Mouse (Mus musculus) mouse embryonic stem cell (cell line): ENCODE measurements around the gene Sema7a.

Experiments
- in situ Hi-C, 2 experiments: fragments of 300-500 bp; cut with MboI; formaldehyde crosslinking; loops; 1 replicate in 1 of 2; 3 replicates in 1 of 2; pipeline ENCODE4 v1.14.3; 2019 to 2020; ENCODE audit warnings: low sequenced_read_pairs in 2 of 2, low pct_unique_long_range_greater_than_20kb in 1 of 2, mixed read lengths in 1 of 2; ENCODE audit not compliant: unreplicated experiment in 1 of 2

Sema7a gene

DNA sequence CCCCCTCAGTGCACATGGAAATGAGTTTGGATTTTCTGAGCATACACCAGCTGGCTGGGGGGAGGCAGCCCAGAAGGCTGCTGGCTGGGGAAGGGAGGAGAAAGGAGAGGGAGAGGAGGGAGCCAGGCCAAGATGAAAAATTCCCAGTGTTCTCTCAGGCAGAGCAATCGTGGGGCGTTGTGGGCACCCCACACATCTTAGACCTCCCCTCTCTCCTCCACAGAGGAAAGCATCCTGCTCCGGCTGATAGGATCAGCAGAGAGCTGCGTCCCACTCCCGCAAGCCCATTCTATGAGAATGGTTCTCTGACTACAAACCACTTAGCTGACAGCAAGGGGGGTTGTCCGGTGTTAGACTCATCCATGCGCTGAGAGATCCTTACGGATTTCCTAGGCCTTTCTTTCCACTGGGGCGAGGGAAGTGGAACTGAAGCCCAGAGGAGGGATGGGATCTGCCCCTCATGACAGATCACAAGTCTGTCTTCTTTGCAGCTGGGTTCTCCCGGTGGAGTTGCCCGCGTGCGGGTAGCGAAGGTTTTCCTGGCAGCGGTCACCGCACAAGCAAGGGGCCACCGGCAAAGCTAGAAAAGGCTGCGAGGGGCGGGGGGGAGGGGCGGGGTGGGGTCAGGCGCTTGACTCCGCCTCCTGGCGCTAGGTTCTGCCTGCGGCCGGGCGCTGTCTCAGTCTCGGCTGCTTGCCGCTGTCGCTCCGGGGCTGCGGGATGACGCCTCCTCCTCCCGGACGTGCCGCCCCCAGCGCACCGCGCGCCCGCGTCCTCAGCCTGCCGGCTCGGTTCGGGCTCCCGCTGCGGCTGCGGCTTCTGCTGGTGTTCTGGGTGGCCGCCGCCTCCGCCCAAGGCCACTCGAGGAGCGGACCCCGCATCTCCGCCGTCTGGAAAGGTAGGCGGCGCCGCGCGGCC is at the start of gene Sema7a:
Gene Sema7a, plus strand, starts transcription at position 682 of the 918 bp plus-strand sequence.
- in situ Hi-C loops, result loop anchor here (5.0 kb wide), 2 partner anchors 53 to 58 kb away; no protein-coding TSS in a partner anchor

DNA sequence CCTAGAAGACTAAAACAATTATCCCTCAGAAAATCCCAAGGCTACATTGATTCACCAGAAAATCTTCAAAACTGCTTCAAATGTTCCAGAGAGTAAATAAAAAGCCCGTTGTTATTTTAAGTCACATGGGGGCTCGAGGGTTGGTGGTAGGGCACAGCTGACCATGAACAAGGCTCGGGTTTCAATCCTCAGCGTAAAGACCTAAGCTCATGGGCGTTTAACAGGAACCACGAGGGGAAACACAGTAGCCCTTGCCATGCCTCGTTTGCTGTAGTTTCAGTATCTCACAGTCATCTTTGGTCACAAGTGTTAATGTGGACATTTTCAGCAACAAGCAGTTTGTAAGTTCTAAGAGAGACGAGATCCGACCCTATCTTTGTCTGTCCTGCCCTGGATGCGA is 39.4 kb upstream of the Sema7a start:
- in situ Hi-C loops, result no loop called here

DNA sequence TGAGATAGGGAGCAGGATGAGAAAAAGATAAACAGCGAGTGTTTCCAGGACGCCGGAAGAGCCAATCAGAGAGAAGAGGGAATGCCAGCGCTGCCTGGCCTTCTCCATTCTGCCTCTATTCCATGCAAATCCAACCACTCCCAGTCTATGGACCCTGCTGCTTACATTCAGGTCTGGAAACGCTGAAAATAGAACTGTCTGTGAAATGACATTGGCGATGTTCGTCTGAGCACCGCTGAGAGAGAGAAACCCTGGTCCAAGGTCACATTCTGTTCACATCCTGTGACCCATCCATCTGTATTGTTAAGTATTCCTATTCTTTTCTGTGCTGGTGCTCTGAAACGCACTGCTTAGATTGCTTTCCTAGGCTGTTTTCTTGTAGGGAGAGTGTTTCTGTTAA is 38.7 kb upstream of the Sema7a start:
- in situ Hi-C loops, result no loop called here

DNA sequence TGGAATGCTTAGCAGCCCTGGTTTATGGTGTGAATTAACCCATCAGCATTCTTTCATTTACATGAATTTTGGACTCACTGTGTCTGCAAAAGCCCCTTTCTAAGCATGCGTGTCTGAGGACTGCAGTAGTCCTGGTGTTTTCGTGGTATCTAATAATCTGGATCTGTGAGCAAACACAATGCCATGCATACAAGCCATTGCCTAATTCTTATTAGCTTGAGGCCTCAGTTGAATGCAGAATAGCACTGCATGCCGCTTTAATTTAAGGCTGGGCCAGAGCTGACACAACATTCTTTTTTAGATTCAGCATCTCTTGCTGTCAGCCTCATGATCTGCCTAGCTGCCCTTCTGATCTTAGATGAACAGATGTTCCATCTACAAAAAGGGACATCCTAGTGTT is 38.3 kb upstream of the Sema7a start:
- in situ Hi-C loops, result no loop called here

DNA sequence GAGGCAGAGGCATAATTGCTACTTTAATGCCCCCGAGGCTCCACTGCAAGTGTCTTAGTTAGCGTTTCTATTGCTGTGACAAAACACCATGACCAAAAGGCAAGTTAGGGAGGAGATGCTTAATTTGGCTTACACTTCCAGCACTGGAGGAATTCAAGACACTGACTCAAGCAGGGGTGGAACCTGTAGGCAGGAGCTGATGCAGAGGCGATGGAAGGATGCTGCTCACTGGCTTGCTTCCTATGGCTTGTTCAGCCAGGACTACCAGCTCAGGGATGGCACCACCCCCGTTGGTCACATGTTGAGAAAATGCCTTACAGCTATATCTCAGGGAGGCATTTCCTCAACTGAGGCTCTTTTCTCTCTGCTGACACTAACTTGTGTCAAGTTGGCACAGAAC is 37.8 kb upstream of the Sema7a start:
- in situ Hi-C loops, result no loop called here

DNA sequence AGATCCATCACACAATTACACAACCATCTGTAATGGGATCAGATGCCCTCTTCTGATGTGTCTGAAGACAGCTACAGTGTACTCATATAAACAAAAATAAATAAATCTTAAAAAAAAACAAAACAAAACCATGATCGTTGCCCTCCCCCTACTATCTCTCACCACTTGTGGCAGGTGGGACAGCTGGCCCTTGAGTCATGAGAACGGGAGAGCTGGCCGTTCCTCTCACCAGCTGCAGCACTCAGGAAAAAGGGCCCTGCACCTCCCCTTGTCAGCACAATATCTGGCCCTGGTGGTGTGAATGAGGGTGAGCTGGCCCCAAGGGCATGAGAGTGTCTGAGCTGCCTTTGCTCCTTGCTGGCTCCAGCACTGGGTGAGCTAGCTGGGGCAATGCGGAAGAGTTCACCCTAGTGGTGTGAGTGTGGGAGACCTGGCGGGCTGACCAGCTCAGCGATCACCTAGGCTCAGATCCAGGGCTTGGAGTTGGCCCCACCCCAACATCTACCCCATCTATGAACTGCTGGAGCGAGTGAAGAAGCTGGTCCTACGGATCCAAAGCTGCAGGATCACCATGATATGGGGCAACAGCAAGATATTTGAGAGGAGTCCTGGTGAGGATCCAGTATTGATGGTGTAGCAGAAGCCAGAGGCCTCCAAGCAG is 36.2 kb upstream of the Sema7a start:
- in situ Hi-C loops, result no loop called here

DNA sequence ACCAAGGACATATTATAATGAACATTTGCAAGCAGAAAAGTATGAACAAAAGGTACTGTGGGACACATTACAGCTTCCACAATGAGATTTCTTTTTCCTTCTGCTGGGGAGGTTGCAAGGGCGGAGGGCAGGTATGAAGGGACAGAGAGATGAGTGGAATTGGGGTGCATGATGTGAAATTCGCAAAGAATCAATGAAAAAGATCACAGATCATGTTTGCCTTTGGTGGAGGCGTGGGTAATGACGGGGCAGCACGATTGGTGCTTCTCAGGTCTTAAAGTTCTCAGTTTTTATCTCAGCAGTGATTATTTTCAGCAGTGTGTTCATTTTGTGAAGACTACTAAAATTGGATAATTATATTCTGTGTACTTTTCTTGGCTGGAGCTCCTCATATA is 35.7 kb upstream of the Sema7a start:
- in situ Hi-C loops, result no loop called here

DNA sequence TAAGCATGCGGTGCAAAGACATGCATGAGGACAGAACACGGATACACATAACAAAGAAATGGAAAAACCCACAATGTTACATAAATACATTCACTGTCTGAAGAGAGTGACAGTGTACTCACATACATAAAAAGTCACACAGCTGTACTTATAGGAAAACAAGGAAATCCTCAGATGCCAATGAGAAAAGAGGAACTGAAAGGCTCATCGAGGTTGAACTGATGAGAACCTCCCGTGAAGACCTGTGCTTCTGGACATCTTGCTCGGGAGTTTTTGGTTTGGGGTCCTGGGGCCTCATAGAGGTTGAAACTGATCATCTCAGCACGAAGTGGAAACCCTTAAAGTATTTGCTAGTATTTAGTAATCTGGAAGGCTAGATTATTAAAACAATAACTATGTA is 32.7 kb upstream of the Sema7a start:
- in situ Hi-C loops, result no loop called here

DNA sequence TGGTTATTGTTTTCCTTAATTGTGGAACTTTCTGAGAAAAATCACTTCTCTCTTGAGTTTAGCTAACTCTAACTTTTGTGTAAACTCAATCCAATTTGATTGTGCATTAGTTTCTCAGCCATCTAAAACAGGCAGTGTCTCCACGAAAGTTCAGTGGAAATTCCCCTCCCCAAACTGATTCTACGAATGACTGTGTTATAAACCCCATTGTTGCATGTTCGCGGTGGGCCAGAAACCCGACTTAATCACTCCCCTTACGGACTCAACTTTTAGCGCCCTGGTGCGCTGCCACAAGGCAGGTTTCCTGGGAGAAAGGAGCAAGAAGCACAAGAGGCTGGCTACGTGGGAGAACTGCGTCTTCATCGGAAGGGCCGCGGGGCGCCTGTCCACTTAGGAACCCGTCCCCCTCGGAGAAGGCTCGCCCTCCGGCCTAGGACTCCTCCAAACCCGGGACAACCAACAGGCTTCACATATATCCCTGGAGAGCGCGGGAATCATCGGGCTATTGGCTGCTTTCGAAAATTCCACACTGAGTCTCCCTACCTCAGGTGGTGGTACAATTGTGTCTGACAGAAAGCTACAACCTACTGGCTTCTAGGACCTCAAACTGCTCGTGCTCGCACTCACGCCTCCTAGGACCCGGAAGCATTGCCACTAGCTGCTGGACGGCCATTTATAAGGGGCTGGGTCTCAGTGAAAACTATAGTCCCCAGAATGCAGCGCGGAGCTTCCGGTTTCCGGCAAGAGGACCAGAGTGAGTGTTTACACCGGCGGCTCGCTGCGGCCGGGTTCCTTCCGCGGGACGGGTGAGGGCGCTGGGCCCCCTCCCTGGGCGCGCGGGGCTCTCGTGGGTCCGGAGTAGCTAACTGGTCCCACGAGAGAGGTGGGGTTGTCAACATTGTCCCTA is 29.4 kb upstream of the Sema7a start, which contains the start of gene Ubl7:
Gene Ubl7, plus strand, starts transcription at position 726 of the 907 bp plus-strand sequence.
- in situ Hi-C loops, result no loop called here

DNA sequence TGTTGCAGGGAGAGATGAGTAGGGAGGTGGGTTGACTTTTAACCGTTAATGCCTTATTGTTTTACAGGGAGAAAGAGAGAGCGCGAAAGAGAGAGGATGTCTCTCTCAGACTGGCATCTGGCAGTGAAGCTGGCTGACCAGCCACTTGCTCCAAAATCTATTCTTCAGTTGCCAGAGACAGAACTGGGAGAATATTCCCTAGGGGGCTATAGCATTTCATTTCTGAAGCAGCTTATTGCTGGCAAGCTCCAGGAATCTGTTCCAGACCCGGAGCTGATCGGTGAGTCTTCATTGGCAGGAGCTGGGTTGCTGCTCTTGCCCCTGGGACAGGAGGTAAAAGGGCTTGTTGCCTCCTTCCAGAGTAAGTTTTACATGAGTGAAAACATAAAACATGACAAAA is 27.3 kb upstream of the Sema7a start:
- in situ Hi-C loops, result no loop called here

DNA sequence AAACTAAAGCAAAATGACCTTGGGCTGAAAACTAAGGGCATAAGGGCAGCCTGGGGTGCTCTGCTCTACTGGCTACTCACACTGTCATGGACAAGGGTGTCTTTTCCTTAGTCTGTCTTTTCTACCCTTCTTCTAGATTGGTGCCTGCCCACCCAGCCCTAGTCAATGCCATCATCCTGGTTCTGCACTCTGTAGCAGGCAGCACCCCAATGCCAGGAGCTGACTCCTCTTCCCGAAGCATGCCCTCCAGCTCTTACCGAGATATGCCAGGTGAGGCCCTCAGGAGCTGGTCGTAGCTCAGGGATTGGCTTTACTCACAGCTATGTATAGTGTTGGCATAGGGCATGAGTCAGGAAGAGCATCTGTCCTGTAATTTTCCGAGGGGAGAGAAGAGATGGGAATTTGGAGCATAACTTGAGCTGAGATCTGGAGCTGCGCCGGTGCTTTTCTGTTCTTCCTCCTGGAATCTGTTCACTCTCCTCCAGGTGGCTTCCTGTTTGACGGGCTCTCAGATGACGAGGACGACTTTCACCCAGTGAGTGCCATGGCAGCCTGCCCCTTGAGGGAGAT is 18.3 kb upstream of the Sema7a start:
- in situ Hi-C loops, result no loop called here

DNA sequence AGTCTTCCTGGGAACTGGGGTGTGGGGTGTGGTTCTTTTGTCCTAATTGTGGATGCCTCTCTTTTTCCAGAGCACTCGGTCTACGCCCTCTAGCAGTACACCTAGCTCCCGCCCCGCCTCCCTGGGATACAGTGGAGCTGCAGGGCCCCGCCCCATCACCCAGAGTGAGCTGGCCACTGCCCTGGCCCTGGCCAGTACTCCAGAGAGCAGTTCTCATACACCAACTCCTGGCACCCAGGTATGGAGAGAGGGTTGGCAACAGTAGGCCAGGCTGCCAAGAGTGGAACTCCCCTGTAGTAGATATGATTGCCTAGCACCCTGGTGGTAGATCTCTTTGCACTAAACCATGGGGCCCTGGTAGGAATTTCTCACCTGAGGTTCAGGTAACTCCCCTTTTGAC is 17.5 kb upstream of the Sema7a start:
- in situ Hi-C loops, result no loop called here

DNA sequence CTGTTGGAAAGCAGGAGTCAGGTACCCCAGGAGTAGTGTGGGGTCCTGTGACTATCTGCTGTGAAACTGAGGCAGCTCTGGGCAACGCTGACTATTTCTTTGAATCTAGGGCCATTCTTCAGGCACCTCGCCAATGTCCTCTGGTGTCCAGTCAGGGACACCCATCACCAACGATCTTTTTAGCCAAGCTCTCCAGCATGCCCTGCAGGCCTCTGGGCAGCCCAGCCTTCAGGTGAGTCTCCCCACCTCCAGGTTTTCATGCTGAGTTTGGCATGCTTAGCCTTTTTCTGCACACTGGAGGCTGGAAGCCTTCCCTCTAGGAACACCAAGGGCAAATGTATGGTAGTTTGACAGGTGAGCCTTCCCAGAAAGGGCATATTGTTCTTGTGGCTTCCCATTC is 16.9 kb upstream of the Sema7a start:
- in situ Hi-C loops, result no loop called here

DNA sequence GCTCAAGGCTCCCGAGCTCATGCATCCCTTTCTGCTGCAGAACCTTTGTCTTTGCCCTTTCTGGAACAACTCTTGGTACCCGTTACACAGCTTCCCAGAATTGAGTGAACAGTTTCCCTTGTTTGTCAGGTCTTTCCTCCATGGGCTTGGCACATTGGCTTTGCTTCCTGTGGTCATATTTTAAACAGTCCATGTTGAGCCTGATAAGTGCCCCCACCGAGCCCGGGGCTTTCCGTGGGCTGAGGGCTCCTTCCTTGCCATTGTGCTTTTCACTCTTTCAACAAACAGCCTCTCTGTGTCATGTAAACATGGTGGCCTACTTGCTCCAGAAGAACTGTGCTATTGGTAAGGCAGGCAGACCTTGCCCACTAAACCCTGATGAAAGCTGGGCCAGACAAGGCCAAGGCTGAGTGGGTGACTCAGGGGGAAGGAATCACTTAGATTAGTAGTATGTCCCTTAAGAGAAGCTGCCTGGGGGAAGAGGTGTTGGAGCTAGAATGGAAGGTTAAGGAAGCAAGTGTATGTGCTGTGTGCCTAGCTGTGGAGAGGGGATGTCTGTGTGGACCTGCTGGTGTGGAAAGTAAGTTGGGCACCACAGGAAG is 8.6 kb upstream of the Sema7a start:
- in situ Hi-C loops, result no loop called here

DNA sequence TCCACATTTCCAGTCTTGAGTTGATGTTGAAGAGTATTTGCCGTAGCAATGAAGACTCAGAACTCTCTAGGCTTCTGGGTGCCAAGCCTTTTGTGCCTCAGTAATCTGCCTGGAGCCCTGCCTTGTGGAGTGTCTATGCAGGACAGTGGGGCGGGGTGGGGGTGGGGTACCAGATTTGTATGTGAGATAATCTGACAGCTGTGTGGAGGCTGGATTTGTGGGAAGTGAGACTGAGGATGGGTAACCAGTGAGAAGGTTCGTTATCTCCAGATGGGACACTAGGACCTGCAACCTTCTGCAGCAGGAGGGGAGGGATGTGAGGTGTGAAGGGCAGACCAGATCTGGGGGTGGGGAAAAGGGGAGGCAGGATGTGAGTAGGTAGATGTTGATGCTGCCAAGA is 7.7 kb upstream of the Sema7a start:
- in situ Hi-C loops, result no loop called here

DNA sequence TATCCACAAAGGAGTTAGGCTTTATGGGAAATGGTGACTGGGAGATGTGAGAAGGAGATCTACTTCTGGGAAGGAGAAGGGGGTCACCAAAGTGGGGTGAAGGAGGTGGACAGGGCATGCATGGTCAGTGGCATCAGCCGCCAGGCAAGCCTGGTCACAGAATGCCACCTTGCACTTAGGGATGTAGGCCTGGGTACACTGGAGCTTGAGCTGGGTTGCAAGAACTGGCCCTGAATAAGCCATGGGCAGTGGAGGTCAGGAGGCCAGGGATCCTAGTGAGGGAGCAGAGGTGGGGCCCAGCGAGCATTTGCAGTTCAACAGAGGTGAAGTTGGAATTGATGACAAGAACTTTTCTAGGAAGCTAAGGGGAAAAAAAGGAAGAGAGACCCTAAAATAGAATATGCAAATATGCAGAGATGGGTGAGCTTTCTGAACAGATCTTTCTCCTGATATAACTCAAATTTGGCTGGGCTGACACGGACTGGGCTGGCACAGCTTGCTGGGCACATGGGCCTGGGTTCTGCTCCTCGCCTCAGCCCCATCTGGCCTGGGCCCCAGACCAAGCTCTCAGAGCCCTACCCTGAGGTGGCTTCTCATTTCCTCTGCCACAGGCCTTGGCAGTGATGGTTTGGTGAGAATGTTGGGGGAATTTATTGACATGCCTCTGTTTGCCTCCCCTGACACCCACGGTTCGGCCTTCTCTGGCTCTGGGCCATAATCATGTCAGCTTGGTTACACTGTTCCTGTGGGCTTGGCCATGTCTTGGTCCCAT is 6.9 kb upstream of the Sema7a start:
- in situ Hi-C loops, result no loop called here

DNA sequence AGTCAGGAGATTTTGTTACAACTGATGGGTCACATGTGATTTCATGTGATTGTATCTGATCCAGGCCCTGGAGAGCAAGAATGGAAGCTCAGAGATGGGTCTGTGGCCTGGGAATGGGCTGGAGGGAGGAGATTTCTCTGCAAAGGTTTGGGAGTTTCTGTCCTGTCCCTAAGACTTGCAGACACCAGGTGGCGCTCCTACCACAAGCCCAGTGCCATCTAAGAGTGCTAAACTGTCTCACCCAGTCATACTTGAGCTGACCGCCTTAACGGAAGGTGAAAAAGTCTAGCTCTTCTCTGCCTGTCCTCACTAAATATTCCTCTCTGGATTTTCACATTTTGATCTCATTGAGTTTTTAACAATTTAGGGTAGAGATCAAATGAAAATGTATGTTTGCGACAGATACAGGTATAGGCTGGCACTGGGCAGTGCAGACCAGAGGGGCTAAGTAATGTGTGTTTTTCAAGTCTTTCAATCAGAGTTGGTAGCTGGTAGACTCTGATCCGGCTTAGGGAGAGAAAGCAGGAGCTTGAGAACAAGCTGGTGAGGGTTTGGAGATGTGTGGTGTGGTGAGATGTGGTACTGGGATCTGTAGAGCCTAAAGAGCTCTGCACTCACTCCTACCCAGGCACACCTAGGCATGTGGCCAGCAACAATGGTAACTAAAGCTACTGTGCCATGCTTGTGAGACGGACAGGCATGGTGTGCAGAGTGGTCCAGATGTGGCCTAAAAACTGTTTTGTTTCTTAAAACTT is 4.1 kb upstream of the Sema7a start:
- in situ Hi-C loops, result loop anchor here in 1 of 2 experiments (5.0 kb wide), 1 partner anchor 56 kb away; no protein-coding TSS in a partner anchor
